Mouse (Mus musculus) midbrain, embryonic 11.5 days (tissue): Measurements from ENCODE around the gene Sytl3. TPM values are rescaled to one million over a fixed set of nuclear protein-coding genes. Genes with fewer than 3 reads are reported as not detected.

ENCODE experiments used
- ATAC-seq: fragments of 200-750 bp; cut with Nextera tagmentation; 2 replicates; pipeline ENCODE4 v1.8.0; 2017; ENCODE audit warnings: moderate TSS enrichment, moderate library complexity; ENCODE audit not compliant: low FRiP score
- DNase-seq: peaks from one replicate; pipeline ENCODE4 v3.0.0; 2015; ENCODE audit warnings: low spot score; ENCODE audit errors: missing footprints
- H3K27ac ChIP-seq: fragments of 300-500 bp; sonication (generic); 2 replicates; pipeline ENCODE4 v1.5.1; 2014; ENCODE audit warnings: low read depth, low read length
- H3K27me3 ChIP-seq: fragments of 300-500 bp; sonication (generic); 2 replicates; pipeline ENCODE4 v1.6.1; 2014; ENCODE audit warnings: mild to moderate bottlenecking, low read length, moderate library complexity, mixed read lengths; ENCODE audit not compliant: control insufficient read depth, insufficient read depth
- H3K36me3 ChIP-seq: fragments of 300-500 bp; sonication (generic); 2 replicates; pipeline ENCODE4 v1.6.1; 2014; ENCODE audit warnings: mild to moderate bottlenecking, low read length, moderate library complexity, mixed read lengths; ENCODE audit not compliant: control insufficient read depth, insufficient read depth
- H3K4me1 ChIP-seq: fragments of 300-500 bp; sonication (generic); 2 replicates; pipeline ENCODE4 v1.6.1; 2014; ENCODE audit warnings: low read length; ENCODE audit not compliant: control insufficient read depth, insufficient read depth
- H3K4me2 ChIP-seq: fragments of 300-500 bp; sonication (generic); 2 replicates; pipeline ENCODE4 v1.6.1; 2014; ENCODE audit warnings: mild to moderate bottlenecking, moderate library complexity
- H3K4me3 ChIP-seq: fragments of 300-500 bp; sonication (generic); 2 replicates; pipeline ENCODE4 v1.5.1; 2014; ENCODE audit warnings: low read depth, low read length
- H3K9ac ChIP-seq: fragments of 300-500 bp; sonication (generic); 2 replicates; pipeline ENCODE4 v1.6.1; 2014; ENCODE audit warnings: low read length
- H3K9me3 ChIP-seq: fragments of 300-500 bp; sonication (generic); 2 replicates; pipeline ENCODE4 v1.6.1; 2016; ENCODE audit warnings: low read length; ENCODE audit not compliant: control insufficient read depth
- WGBS: fragments of 180-500 bp; shearing (Covaris S2); extraction: QIAGEN DNeasy Blood & Tissue Kit; methylation state at CpG from one replicate; pipeline ENCODE4 v1.1.7; 2014; 5-methylcytosine and 5-hydroxymethylcytosine counted together
- polyA plus RNA-seq: library from polyadenylated mRNA; unstranded; fragments of >200 nt; fragmentation: Nextera tagmentation; extraction: Ambion mirVana; gene quantifications from 2 replicates; pipeline ENCODE4 v1.2.1, GENCODE M21; 2014

Sytl3 gene
- polyA plus RNA-seq, 1 experiment from 2014 or later, result not detected

- H3K36me3 ChIP-seq, result no peaks in the 10 kb centered on the region
- H3K9ac ChIP-seq, result no peak overlapping the region
- H3K4me1 ChIP-seq, result no peaks in the 10 kb centered on the region; the same call in 1 of the 2 replicates
- no peak for ATAC-seq
- DNase-seq, result no peak
- H3K4me3 ChIP-seq, result no peak overlapping the region
- no peak overlapping the region for H3K27ac ChIP-seq
- H3K9me3 ChIP-seq, result no peaks in the 10 kb centered on the region
- H3K4me2 ChIP-seq, result no peak overlapping the region
- WGBS, result 77% methylated on average over 5 of the region's 5 CpGs
- H3K27me3 ChIP-seq, result no peaks in the 10 kb centered on the region
Measured at GRCm38 (mm10) chr17:6772490-6772773, 113.5 kb downstream of the Sytl3 start.

GRCm38 (mm10) chr17:6773249-6773966 is 114.5 kb downstream of the Sytl3 start:
- DNase-seq, result no peak
- WGBS, result 89% methylated on average over 14 of the region's 14 CpGs
- Histone ChIP-seq H3K27ac (no peak overlapping the region), H3K4me1 (no peaks in the 10 kb centered on the region; the same call in 1 of the 2 replicates), H3K4me2 (no peak overlapping the region), H3K9ac (no peak overlapping the region), H3K27me3 (no peaks in the 10 kb centered on the region), H3K4me3 (no peak overlapping the region), H3K36me3 (no peaks in the 10 kb centered on the region), H3K9me3 (no peaks in the 10 kb centered on the region)
- ATAC-seq, result no peak

GRCm38 (mm10) chr17:6775221-6775620 is 116.3 kb downstream of the Sytl3 start:
- DNase-seq (no peak), ATAC-seq (no peak)
- no peak overlapping the region for H3K4me2 ChIP-seq
- no peaks in the 10 kb centered on the region for H3K9me3 ChIP-seq
- WGBS, result 66% methylated on average over 9 of the region's 9 CpGs
- no peak overlapping the region for H3K9ac ChIP-seq
- peaks cover 8% of the 10 kb centered on the region for H3K27me3 ChIP-seq
- H3K27ac ChIP-seq, result no peak overlapping the region
- H3K36me3 ChIP-seq, result no peaks in the 10 kb centered on the region
- H3K4me3 ChIP-seq, result no peak overlapping the region
- H3K4me1 ChIP-seq, result peaks cover 10% of the 10 kb centered on the region

GRCm38 (mm10) chr17:6775671-6776070 is 116.8 kb downstream of the Sytl3 start:
- H3K27ac ChIP-seq, result no peak overlapping the region
- ATAC-seq (no peak), DNase-seq (no peak)
- H3K9me3 ChIP-seq, result no peaks in the 10 kb centered on the region
- H3K36me3 ChIP-seq, result no peaks in the 10 kb centered on the region
- WGBS, result 78% methylated on average over 4 of the region's 4 CpGs
- peaks cover 11% of the 10 kb centered on the region for H3K4me1 ChIP-seq
- no peak overlapping the region for H3K4me2 ChIP-seq
- no peak overlapping the region for H3K4me3 ChIP-seq
- H3K27me3 ChIP-seq, result peaks cover 8% of the 10 kb centered on the region
- H3K9ac ChIP-seq, result no peak overlapping the region

- no peak for DNase-seq
- Histone ChIP-seq H3K4me3 (no peak overlapping the region), H3K9ac (no peak overlapping the region), H3K4me1 (peaks cover 11% of the 10 kb centered on the region), H3K27ac (no peak overlapping the region), H3K27me3 (peaks cover 11% of the 10 kb centered on the region), H3K4me2 (no peak overlapping the region), H3K9me3 (no peaks in the 10 kb centered on the region), H3K36me3 (no peaks in the 10 kb centered on the region)
- WGBS, result 67% methylated on average over 6 of the region's 6 CpGs
- ATAC-seq, result no peak
Measured at GRCm38 (mm10) chr17:6776123-6776522, 117.2 kb downstream of the Sytl3 start.

- no peak overlapping the region for H3K9ac ChIP-seq
- H3K4me3 ChIP-seq, result no peak overlapping the region
- ATAC-seq (no peak), DNase-seq (no peak)
- H3K9me3 ChIP-seq, result no peaks in the 10 kb centered on the region
- H3K27ac ChIP-seq, result no peak overlapping the region
- peaks cover 11% of the 10 kb centered on the region for H3K4me1 ChIP-seq
- H3K27me3 ChIP-seq, result peaks cover 14% of the 10 kb centered on the region
- no peaks in the 10 kb centered on the region for H3K36me3 ChIP-seq
- WGBS, result 28% methylated on average over 5 of the region's 5 CpGs
- no peak overlapping the region for H3K4me2 ChIP-seq
Measured at GRCm38 (mm10) chr17:6776576-6776975, 117.7 kb downstream of the Sytl3 start.

GRCm38 (mm10) chr17:6777061-6777460 is 118.2 kb downstream of the Sytl3 start:
- WGBS, result 77% methylated on average over 6 of the region's 6 CpGs

GRCm38 (mm10) chr17:6777629-6778331 is 118.9 kb downstream of the Sytl3 start:
- H3K27me3 ChIP-seq, result peaks cover 22% of the 10 kb centered on the region
- no peak overlapping the region for H3K4me3 ChIP-seq
- peak overlapping the region; percentile 70; the same call in 1 of the 2 replicates for H3K4me2 ChIP-seq

More at GRCm38 (mm10) chr17:6777061-6777460, 118.2 kb downstream of the Sytl3 start:
- Histone ChIP-seq H3K9me3 (no peaks in the 10 kb centered on the region), H3K36me3 (no peaks in the 10 kb centered on the region), H3K9ac (no peak overlapping the region), H3K27ac (no peak overlapping the region), H3K4me3 (no peak overlapping the region), H3K4me2 (no peak overlapping the region), H3K27me3 (peaks cover 18% of the 10 kb centered on the region), H3K4me1 (peaks cover 11% of the 10 kb centered on the region)
- ATAC-seq (no peak), DNase-seq (no peak)

DNA sequence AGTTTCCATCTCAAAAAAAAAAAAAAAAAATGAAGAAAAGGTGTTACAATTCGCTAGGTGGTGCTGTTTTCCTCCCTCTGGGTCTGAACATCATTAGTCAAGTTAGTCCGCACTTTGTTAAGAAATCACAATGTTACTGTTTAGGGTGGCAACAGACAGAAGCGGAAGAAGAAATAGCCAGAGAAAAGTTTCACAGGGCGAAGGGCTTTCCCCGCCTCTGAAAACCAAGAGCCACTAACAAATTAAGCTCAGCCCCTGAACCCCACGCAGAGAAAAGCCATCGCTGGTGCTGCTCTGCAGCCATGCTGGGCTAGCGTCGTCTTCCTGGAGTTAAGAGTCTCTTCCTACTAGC is 119.4 kb downstream of the Sytl3 start:
- Histone ChIP-seq H3K9ac (peak overlapping the region; percentile 44; the same call in 1 of the 2 replicates), H3K9me3 (no peaks in the 10 kb centered on the region), H3K4me1 (peaks cover 13% of the 10 kb centered on the region), H3K27ac (no peak overlapping the region), H3K4me3 (peak overlapping the region; percentile 29), H3K4me2 (peak overlapping the region; percentile 70), H3K36me3 (no peaks in the 10 kb centered on the region), H3K27me3 (peaks cover 22% of the 10 kb centered on the region)
- ATAC-seq (no peak), DNase-seq (peak; percentile 93)
- 2% methylated on average over 9 of the region's 9 CpGs for WGBS

More at GRCm38 (mm10) chr17:6777629-6778331, 118.9 kb downstream of the Sytl3 start:
- Histone ChIP-seq H3K36me3 (no peaks in the 10 kb centered on the region), H3K27ac (no peak overlapping the region), H3K9me3 (no peaks in the 10 kb centered on the region), H3K9ac (no peak overlapping the region), H3K4me1 (peaks cover 11% of the 10 kb centered on the region)
- ATAC-seq (no peak), DNase-seq (no peak)
- WGBS, result 69% methylated on average over 12 of the region's 12 CpGs
